Mouse (Mus musculus) heart, postnatal 36 days (tissue): ENCODE data around the gene Rnaset2b. TPM values are rescaled to one million over a fixed set of nuclear protein-coding genes. Genes with fewer than 3 reads are reported as not detected.
A peak's percentile ranks its signal among the peaks of the same experiment; 100 is the strongest.
"Not testable (repeated sequence)": the region's sequence is repeated elsewhere in the genome, so short reads cannot be mapped to it uniquely, and the experiment has no call there.

ENCODE experiments used
- DNase-seq, 2 experiments: peaks; one replicate each; pipeline ENCODE4 v3.0.0; 2021 to 2022
- intact Hi-C: fragments of 180-260 bp; cut with DNase I; formaldehyde crosslinking; loops from one replicate; pipeline ENCODE4 v1.15.1; 2025
- total RNA-seq, 2 experiments: library from RNA; stranded (reverse); gene quantifications; 2 replicates each; pipeline ENCODE4 v1.2.3; 2021

Gene Rnaset2b
- 100 to 1,000 TPM; 172 to 181 TPM for total RNA-seq

DNA sequence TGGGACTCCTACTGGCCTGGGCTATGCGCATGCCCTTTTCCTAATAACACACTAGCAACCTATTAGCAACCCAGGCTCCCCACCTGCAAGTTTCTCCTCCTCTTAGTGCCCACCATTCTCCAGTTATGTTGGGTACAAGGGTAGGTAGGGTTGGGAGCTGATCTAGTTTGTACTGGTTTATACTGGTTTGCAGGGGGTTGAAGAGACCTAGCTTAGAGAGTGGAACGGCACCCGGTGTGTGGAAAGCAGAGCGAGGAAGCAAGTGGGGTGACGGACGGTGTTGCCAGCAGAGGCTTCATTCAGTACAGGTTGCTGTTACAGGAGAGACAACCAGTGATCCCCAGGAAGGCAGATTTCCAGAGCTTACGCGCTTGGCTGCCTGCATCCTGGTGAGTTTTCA, at the start of gene Rnaset2b:
Rnaset2b (plus strand) TSS at position 301 of the 400 bp plus-strand sequence.
- DNase-seq, intact Hi-C loops: not testable (repeated sequence)

- DNase-seq, intact Hi-C loops: not testable (repeated sequence)
These were observed 38.8 kb upstream of the Rnaset2b start for GRCm38 (mm10) chr17:6931625-6932024.

- intact Hi-C loops, DNase-seq: not testable (repeated sequence)
These were observed 27.9 kb upstream of the Rnaset2b start for GRCm38 (mm10) chr17:6942560-6942959.

GRCm38 (mm10) chr17:6947637-6947983, 22.8 kb upstream of the Rnaset2b start:
- intact Hi-C loops, DNase-seq: not testable (repeated sequence)

DNA sequence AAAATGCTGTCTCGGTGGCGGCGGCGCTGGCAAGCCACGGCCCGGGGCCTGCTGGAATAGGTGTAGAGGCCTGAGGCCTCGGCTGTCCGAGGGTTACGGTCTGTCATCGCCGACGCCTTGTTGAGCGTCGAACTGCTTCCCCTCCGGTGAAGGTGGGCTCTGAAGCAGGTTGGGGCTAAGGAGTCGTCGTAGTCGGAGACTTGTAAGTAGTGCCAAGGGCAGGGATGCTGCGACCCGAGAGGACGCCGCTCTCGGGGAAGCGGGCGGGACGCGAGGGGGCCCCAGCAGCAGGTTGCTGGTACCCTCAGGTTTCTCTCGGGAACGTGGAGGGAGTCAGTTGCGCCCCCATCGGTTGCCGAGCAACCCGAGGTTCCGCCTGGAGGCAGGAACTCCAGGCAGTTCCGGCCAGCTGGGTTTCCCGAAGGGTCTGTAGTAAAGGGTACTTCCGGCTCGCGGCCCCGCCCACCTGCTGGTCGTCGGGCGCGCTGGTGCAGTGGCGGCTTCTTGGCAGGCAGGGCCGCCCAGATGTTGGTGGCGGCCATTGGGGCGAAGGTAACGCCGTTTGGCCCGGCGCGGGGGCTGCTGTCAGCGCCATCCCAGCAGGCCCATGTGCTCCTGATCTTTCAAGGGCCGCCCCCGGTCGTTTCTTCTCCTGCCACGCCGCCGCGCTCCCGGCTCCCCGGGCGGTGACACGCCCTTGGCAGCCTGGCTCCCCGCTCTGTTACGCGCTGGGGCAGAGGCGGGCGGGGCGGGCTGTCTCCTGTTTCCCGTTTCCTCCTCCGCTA, 22.3 kb upstream of the Rnaset2b start, which contains the start of gene Rsph3b:
Rsph3b (minus strand) TSS at position 699 of the 785 bp plus-strand sequence.
- peak; percentile 78 to 88 for DNase-seq
- intact Hi-C loops: not testable (repeated sequence)

DNA sequence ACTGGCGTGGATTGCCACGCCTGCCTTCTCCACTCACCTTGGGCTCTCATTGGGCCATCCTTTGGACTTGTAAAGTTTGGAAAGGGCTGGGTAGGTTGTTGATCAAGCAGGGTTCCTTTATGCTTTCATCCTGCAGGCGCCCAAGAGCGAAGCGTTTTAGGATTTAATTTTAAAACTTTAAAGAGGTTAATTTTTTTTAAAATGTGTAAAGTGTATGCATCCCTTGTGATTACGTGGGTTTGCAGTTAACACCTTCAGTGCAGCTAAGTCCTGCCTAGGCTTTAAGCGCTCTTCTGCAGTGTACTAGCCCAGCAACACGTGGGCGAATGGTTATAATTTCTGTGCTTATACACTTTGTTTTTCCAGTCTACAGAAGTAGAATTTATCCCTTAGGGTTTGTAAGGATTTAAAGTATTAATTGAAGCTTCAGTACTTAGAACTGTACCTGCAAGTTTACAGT, 21.6 kb upstream of the Rnaset2b start:
- DNase-seq, intact Hi-C loops: not testable (repeated sequence)

DNA sequence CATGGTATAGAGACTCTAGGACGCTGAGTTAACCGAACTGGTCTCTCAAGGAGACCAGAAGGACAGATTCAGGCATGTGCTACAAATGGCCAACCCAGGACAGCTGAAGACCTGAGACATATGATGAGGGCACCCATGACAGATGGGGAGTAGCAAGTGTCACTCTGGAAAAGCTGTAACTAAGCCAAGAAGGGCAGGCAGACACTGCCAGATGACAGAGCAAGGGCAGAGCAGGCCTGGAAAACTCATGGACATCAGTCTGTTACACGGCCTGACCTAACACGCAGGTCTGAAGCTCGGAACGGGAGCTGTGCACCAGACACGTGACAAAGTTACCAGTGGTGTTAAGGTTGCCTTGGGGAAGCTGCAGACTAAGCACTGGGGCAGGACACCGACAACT, 11.6 kb upstream of the Rnaset2b start:
- intact Hi-C loops, DNase-seq: not testable (repeated sequence)

DNA sequence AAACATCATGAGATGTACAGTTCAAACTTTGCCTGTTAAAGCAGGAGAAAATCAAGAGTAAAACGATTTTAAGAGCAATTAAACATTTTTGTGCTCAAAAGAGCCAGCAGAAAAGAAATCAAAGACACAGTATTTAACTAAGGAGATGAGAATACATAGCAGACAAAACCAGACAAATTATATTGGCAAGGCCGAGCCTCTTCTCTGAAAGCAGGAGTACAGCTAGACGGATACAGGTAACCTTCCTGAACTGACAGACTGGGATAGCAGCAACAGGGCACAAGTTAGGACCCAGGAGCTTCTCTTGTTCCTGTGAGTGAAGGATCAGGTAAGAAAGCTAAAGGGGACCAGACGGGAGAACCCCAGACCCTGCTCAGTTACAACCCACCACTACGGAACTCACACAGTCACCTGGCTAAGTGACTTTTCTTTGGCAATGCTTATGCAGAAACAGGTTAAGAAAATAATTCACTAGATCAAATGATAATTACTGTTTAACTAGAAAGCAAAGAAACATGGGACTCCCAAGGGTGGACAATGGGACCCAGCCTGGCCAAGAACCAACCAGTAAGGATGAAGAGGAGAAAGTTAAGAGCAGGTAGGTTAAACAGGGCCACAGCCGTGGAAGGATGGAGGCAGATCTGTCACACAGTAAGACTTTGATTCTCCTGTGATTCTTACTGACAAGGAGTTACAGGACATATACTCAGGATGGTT, 10.7 kb upstream of the Rnaset2b start:
- DNase-seq, intact Hi-C loops: not testable (repeated sequence)

- intact Hi-C loops, DNase-seq: not testable (repeated sequence)
These were observed 10.1 kb upstream of the Rnaset2b start for GRCm38 (mm10) chr17:6960349-6960748.

GRCm38 (mm10) chr17:6960776-6961175, 9.7 kb upstream of the Rnaset2b start, which contains the start of gene Tagap1:
Gene Tagap1, minus strand, starts transcription at chr17:6961156.
- peak; percentile 39 to 71 for DNase-seq

GRCm38 (mm10) chr17:6961181-6962000, 9.0 kb upstream of the Rnaset2b start:
- DNase-seq: peak; percentile 20 to 78
- intact Hi-C loops: not testable (repeated sequence)

More at GRCm38 (mm10) chr17:6960776-6961175, 9.7 kb upstream of the Rnaset2b start, which contains the start of gene Tagap1:
- intact Hi-C loops: not testable (repeated sequence)

- DNase-seq, intact Hi-C loops: not testable (repeated sequence)
These were observed 8.1 kb upstream of the Rnaset2b start for GRCm38 (mm10) chr17:6962339-6962738.

DNA sequence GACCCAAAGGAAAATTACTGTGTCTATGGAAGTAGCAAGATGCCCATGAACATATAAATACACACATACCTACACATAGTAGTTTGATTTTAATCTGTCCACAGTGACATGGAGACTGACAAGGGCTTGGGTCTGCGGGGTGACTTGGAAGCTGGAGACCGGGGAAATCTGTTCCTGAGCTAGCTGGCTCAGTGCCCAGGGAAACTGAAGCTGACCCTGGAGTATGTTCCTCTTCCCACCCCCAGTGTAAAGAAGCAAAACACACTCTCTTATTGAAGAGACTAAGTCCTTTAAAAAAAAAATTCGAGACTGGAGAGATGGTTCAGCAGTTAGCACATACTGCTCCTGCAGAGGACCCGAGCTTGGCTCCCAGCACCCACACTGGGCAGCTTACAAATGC, 7.5 kb upstream of the Rnaset2b start:
- intact Hi-C loops: not testable (repeated sequence)

DNA sequence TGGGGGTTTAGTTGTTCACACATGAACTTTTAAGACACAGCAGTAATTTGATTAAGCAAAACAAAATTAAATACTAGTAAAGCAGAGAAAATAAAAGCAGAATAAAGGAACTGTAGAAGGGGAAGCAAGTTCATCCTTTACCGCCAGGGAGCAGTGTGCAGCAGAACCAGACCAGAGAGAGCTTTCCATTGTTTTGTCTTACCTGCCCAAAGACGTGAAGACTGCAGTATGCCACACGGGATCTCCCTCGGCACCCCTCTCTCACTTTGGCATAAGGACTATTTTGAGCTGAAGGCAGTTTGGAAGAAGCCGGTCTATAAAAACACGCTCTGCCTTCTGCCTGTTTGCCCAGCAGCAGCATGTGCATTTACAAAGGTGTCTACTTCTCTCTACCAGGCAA, 5.1 kb upstream of the Rnaset2b start:
- intact Hi-C loops, DNase-seq: not testable (repeated sequence)

More for the DNA sequence above, 7.5 kb upstream of the Rnaset2b start:
- DNase-seq: not testable (repeated sequence)

DNA sequence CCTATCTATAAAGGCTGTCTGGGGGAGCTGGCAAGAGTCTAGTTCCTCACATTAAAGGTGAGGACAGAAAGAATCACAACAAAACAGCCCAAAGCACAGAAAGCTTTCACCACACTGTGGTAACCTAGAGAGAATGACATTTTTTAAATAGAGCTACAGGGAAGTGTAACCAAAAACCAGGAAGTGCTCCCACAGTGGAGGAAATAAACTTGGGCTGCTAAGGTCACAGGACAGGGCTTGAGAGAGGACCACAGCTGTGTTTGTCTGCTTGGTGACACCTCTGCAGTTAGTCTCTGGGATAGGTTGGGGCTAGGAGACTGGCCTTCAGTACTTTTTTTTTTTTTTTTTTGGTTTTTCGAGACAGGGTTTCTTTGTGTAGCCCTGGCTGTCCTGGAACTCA, 2.8 kb upstream of the Rnaset2b start:
- DNase-seq, intact Hi-C loops: not testable (repeated sequence)

DNA sequence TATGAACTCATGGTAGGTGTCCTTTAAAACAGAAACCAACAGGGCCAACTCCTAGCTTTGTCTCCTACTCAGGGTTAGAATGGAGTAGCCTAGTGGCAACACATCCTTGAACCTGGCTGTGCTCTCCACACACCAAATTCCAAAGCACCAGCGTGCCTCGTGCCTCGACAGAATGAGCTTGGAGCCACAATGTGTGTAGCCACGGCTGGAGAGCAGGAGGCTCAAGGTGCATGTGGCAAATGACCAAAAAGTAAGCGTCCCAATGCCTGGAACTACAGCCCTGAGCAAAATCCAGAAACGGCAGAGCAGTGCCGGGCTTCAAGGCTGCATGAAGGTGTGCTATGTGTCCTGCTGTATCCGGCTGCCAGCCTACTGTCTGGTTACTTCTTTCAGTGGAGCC, 804 bp downstream of the Rnaset2b start:
- DNase-seq, intact Hi-C loops: not testable (repeated sequence)

- intact Hi-C loops, DNase-seq: not testable (repeated sequence)
These were observed 2.5 kb downstream of the Rnaset2b start for GRCm38 (mm10) chr17:6972836-6973396.

- intact Hi-C loops, DNase-seq: not testable (repeated sequence)
These were observed 4.6 kb downstream of the Rnaset2b start for GRCm38 (mm10) chr17:6974985-6975384.

DNA sequence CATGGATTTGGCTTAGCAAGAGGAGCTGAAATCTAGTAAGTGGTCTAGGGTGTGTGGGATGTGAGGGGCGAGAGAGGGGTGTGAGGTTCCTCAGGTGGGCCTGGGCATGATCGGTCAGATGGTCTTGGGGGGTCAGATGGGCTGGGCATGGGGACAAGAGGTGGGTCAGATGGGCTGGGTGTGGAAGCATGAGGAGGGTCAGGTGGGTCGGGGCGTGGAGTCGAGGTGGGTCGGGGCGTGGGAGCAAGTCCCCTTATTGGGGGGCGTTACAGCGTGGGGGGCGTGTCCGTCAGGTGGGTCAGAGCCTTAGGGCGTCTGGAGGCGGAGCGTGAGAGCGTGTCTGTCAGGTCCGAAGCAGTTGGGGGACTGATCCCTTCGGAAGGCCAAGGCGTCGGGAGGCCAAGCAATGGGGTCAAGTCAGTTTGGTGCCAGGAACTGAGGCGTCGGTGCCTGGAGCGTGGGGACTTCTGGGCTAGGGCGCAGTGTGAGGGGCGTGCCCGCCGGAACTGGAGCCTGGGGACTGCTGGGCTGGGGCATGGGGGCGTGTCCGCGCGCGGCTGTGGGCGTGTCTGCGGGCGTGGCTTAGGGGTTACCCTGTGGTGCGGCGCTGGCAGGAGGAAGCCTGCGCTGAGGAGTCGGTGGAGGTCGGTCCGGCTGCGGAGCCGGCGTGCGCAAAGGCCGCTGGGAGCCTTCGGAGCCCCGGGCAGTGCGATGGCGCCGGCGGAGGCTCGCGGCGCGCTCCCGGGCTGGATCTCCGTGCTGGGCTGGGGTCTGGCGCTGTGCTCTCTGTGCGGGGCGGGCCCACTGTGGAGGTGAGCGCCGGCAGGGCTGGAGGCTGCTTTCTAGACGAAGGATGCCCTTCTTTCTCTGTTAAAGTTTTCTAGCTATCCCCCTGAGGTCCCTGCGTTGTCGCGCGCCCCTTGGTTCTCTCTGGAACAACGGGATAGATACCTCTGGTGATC, 8.1 kb downstream of the Rnaset2b start, which contains the start of gene Gm49721:
Gm49721 (plus strand) TSS at position 618 of the 962 bp plus-strand sequence.
- intact Hi-C loops: not testable (repeated sequence)

More for the DNA sequence above, 8.1 kb downstream of the Rnaset2b start, which contains the start of gene Gm49721:
- peak; percentile 63 to 76 for DNase-seq
